Mouse (Mus musculus) forebrain, embryonic 12.5 days (tissue): ENCODE measurements around the gene Nap1l4. TPM values are rescaled to one million over a fixed set of nuclear protein-coding genes. Genes with fewer than 3 reads are reported as not detected.

ENCODE experiments used
- ATAC-seq: fragments of 200-750 bp; cut with Nextera tagmentation; 2 replicates; pipeline ENCODE4 v1.8.0; 2017; ENCODE audit warnings: moderate TSS enrichment; ENCODE audit not compliant: low FRiP score
- H3K27ac ChIP-seq: fragments of 300-500 bp; sonication (generic); 2 replicates; pipeline ENCODE4 v1.5.1; 2016; ENCODE audit warnings: mild to moderate bottlenecking
- H3K27me3 ChIP-seq: fragments of 300-500 bp; sonication (generic); 2 replicates; pipeline ENCODE4 v1.6.1; 2016; ENCODE audit warnings: mild to moderate bottlenecking
- H3K36me3 ChIP-seq: fragments of 300-500 bp; sonication (generic); replicated peaks from 2 replicates; pipeline ENCODE4 v1.6.1; 2016; ENCODE audit warnings: mild to moderate bottlenecking
- H3K4me1 ChIP-seq: fragments of 300-500 bp; sonication (generic); 2 replicates; pipeline ENCODE4 v1.6.1; 2016
- H3K4me2 ChIP-seq: fragments of 300-500 bp; sonication (generic); 2 replicates; pipeline ENCODE4 v1.6.1; 2016; ENCODE audit warnings: mild to moderate bottlenecking, moderate library complexity
- H3K4me3 ChIP-seq: fragments of 300-500 bp; sonication (generic); replicated peaks from 2 replicates; pipeline ENCODE4 v1.5.1; 2016; ENCODE audit warnings: mild to moderate bottlenecking
- H3K9ac ChIP-seq: fragments of 300-500 bp; sonication (generic); 2 replicates; pipeline ENCODE4 v1.6.1; 2016; ENCODE audit warnings: mild to moderate bottlenecking
- H3K9me3 ChIP-seq: fragments of 300-500 bp; sonication (generic); 2 replicates; pipeline ENCODE4 v1.6.1; 2016
- WGBS: fragments of 180-500 bp; shearing (Covaris S2); methylation state at CpG from one replicate; pipeline ENCODE4 v1.1.7; 2016; 5-methylcytosine and 5-hydroxymethylcytosine counted together
- polyA plus RNA-seq: library from polyadenylated mRNA; unstranded; fragments of >200 nt; fragmentation: Nextera tagmentation; extraction: Ambion mirVana; gene quantifications from 2 replicates; pipeline ENCODE4 v1.2.1, GENCODE M21; 2016

Nap1l4 gene
- polyA plus RNA-seq, 1 experiment from 2014 or later = 357 TPM

GRCm38 (mm10) chr7:143511335-143511712, 37.6 kb downstream of the Nap1l4 start:
- H3K4me3 ChIP-seq = no peak overlapping the region
- no peak overlapping the region for H3K4me2 ChIP-seq
- 0 out of 2 replicates have a peak, but pooled peaks cover 2% of the 10 kb centered on the region for H3K4me1 ChIP-seq
- no peak overlapping the region for H3K27ac ChIP-seq
- H3K27me3 ChIP-seq = 0 out of 2 replicates have a peak, but pooled peaks cover 6% of the 10 kb centered on the region
- no peaks in the 10 kb centered on the region for H3K9me3 ChIP-seq
- ATAC-seq = no peak
- peaks cover 43% of the 10 kb centered on the region for H3K36me3 ChIP-seq
- H3K9ac ChIP-seq = no peak overlapping the region

- H3K9ac ChIP-seq = no peak overlapping the region
- H3K36me3 ChIP-seq = peaks cover 39% of the 10 kb centered on the region
- H3K27me3 ChIP-seq = 0 out of 2 replicates have a peak, but pooled peaks cover 8% of the 10 kb centered on the region
- no peak for ATAC-seq
- H3K4me3 ChIP-seq = no peak overlapping the region
- WGBS = 91% methylated on average over 3 of the region's 3 CpGs
- no peak overlapping the region for H3K27ac ChIP-seq
- H3K4me2 ChIP-seq = no peak overlapping the region
- H3K4me1 ChIP-seq = 0 out of 2 replicates have a peak, but pooled peaks cover 2% of the 10 kb centered on the region
- no peaks in the 10 kb centered on the region for H3K9me3 ChIP-seq
Observed at GRCm38 (mm10) chr7:143510593-143511334, 38.1 kb downstream of the Nap1l4 start.

- H3K9ac ChIP-seq = no peak overlapping the region
- peaks cover 27% of the 10 kb centered on the region for H3K36me3 ChIP-seq
- H3K4me1 ChIP-seq = 0 out of 2 replicates have a peak, but pooled peaks cover 2% of the 10 kb centered on the region
- WGBS = 83% methylated on average over 1 of the region's 1 CpGs
- no peaks in the 10 kb centered on the region for H3K9me3 ChIP-seq
- H3K27ac ChIP-seq = no peak overlapping the region
- H3K4me2 ChIP-seq = no peak overlapping the region
- H3K27me3 ChIP-seq = peaks cover 15% of the 10 kb centered on the region
- no peak overlapping the region for H3K4me3 ChIP-seq
- ATAC-seq = no peak
Observed at GRCm38 (mm10) chr7:143509566-143509965, 39.3 kb downstream of the Nap1l4 start.

GRCm38 (mm10) chr7:143506675-143507074, 42.2 kb downstream of the Nap1l4 start:
- H3K4me1 ChIP-seq = peaks cover 13% of the 10 kb centered on the region
- no peaks in the 10 kb centered on the region for H3K9me3 ChIP-seq
- no peak overlapping the region for H3K27ac ChIP-seq
- peaks cover 44% of the 10 kb centered on the region for H3K27me3 ChIP-seq
- 26% methylated on average over 7 of the region's 7 CpGs for WGBS
- no peak overlapping the region for H3K4me2 ChIP-seq
- H3K4me3 ChIP-seq = no peak overlapping the region
- H3K36me3 ChIP-seq = no peaks in the 10 kb centered on the region
- H3K9ac ChIP-seq = no peak overlapping the region
- peak; percentile 33; the same call in 1 of the 2 replicates for ATAC-seq

GRCm38 (mm10) chr7:143506271-143506670, 42.6 kb downstream of the Nap1l4 start:
- H3K9ac ChIP-seq = no peak overlapping the region
- WGBS = 67% methylated on average over 7 of the region's 7 CpGs
- H3K27me3 ChIP-seq = peaks cover 48% of the 10 kb centered on the region
- H3K9me3 ChIP-seq = no peaks in the 10 kb centered on the region
- no peaks in the 10 kb centered on the region for H3K36me3 ChIP-seq
- H3K4me2 ChIP-seq = no peak overlapping the region
- no peak overlapping the region for H3K27ac ChIP-seq
- peaks cover 16% of the 10 kb centered on the region for H3K4me1 ChIP-seq
- no peak overlapping the region for H3K4me3 ChIP-seq
- ATAC-seq = no peak

- Histone ChIP-seq H3K36me3 (no peaks in the 10 kb centered on the region), H3K4me2 (no peak overlapping the region), H3K9ac (no peak overlapping the region), H3K4me3 (no peak overlapping the region), H3K4me1 (peaks cover 14% of the 10 kb centered on the region), H3K9me3 (no peaks in the 10 kb centered on the region), H3K27me3 (peaks cover 53% of the 10 kb centered on the region), H3K27ac (no peak overlapping the region)
- ATAC-seq = no peak
- WGBS = 27% methylated on average over 11 of the region's 11 CpGs
Observed at GRCm38 (mm10) chr7:143505823-143506222, 43.1 kb downstream of the Nap1l4 start.

GRCm38 (mm10) chr7:143505411-143505810, 43.5 kb downstream of the Nap1l4 start:
- Histone ChIP-seq H3K4me2 (no peak overlapping the region), H3K4me3 (no peak overlapping the region), H3K9me3 (no peaks in the 10 kb centered on the region), H3K27me3 (peaks cover 57% of the 10 kb centered on the region), H3K4me1 (peaks cover 14% of the 10 kb centered on the region), H3K36me3 (no peaks in the 10 kb centered on the region), H3K27ac (no peak overlapping the region), H3K9ac (no peak overlapping the region)
- WGBS = 87% methylated on average over 2 of the region's 2 CpGs
- ATAC-seq = no peak

GRCm38 (mm10) chr7:143503926-143504325, 45.0 kb downstream of the Nap1l4 start:
- H3K9me3 ChIP-seq = no peaks in the 10 kb centered on the region
- ATAC-seq = no peak
- H3K27ac ChIP-seq = no peak overlapping the region
- no peak overlapping the region for H3K9ac ChIP-seq
- no peak overlapping the region for H3K4me2 ChIP-seq
- no peaks in the 10 kb centered on the region for H3K36me3 ChIP-seq
- peaks cover 72% of the 10 kb centered on the region for H3K27me3 ChIP-seq
- WGBS = 88% methylated on average over 6 of the region's 6 CpGs
- no peak overlapping the region for H3K4me3 ChIP-seq
- peaks cover 14% of the 10 kb centered on the region for H3K4me1 ChIP-seq

- Histone ChIP-seq H3K4me2 (peak within 1 kb of the TSS; percentile 61), H3K9me3 (no peaks in the 10 kb centered on the region), H3K9ac (peak within 1 kb of the TSS; percentile 5; the same call in 1 of the 2 replicates), H3K4me3 (peak within 1 kb of the TSS; percentile 39), H3K4me1 (peaks cover 14% of the 10 kb centered on the region), H3K36me3 (no peaks in the 10 kb centered on the region), H3K27ac (no peak within 1 kb of the TSS), H3K27me3 (peaks cover 73% of the 10 kb centered on the region)
- peak; percentile 16; the same call in 1 of the 2 replicates for ATAC-seq
- 7% methylated on average over 51 of the region's 51 CpGs for WGBS
Observed at GRCm38 (mm10) chr7:143502418-143503200, 46.3 kb downstream of the Nap1l4 start, which contains the start of gene Phlda2. TSS of gene Phlda2 (minus strand) at chr7:143503150.

- peaks cover 14% of the 10 kb centered on the region for H3K4me1 ChIP-seq
- no peak for ATAC-seq
- no peak overlapping the region for H3K27ac ChIP-seq
- peak overlapping the region; percentile 61 for H3K4me2 ChIP-seq
- peak overlapping the region; percentile 39 for H3K4me3 ChIP-seq
- peak overlapping the region; percentile 5; the same call in 1 of the 2 replicates for H3K9ac ChIP-seq
- H3K9me3 ChIP-seq = no peaks in the 10 kb centered on the region
- H3K36me3 ChIP-seq = no peaks in the 10 kb centered on the region
- WGBS = 2% methylated on average over 55 of the region's 55 CpGs
- peaks cover 73% of the 10 kb centered on the region for H3K27me3 ChIP-seq
Observed at GRCm38 (mm10) chr7:143501643-143502417, 47.1 kb downstream of the Nap1l4 start.

- Histone ChIP-seq H3K4me1 (peaks cover 14% of the 10 kb centered on the region), H3K36me3 (no peaks in the 10 kb centered on the region), H3K4me2 (no peak overlapping the region), H3K27me3 (peaks cover 69% of the 10 kb centered on the region), H3K9ac (no peak overlapping the region), H3K4me3 (no peak overlapping the region), H3K27ac (no peak overlapping the region), H3K9me3 (no peaks in the 10 kb centered on the region)
- WGBS = 60% methylated on average over 2 of the region's 2 CpGs
- ATAC-seq = no peak
Observed at GRCm38 (mm10) chr7:143500912-143501311, 48.0 kb downstream of the Nap1l4 start.

- Histone ChIP-seq H3K36me3 (no peaks in the 10 kb centered on the region), H3K27me3 (peaks cover 53% of the 10 kb centered on the region), H3K4me1 (peaks cover 14% of the 10 kb centered on the region), H3K27ac (no peak overlapping the region), H3K4me2 (no peak overlapping the region), H3K4me3 (no peak overlapping the region), H3K9ac (no peak overlapping the region), H3K9me3 (no peaks in the 10 kb centered on the region)
- no peak for ATAC-seq
- whole genome bisulfite sequencing = 82% methylated on average over 4 of the region's 4 CpGs
Observed at GRCm38 (mm10) chr7:143498584-143498983, 50.3 kb downstream of the Nap1l4 start.
